Mouse (Mus musculus): Measurements from ENCODE around the gene Cep170.

- no peak for TF ChIP-seq CTCF (IDR thresholded peaks at IDR 0.05; ENCODE audit: low read depth, low read length)
- no peak for TF ChIP-seq POLR2A (IDR thresholded peaks at IDR 0.05; ENCODE audit: extremely low read depth, insufficient read depth, low read length)
Observed at GRCm38 (mm10) chr1:176753861-176754718, 59.8 kb downstream of the Cep170 start.
